Mouse (Mus musculus): ENCODE data around the gene Mgst3. TPM values are rescaled to one million over a fixed set of nuclear protein-coding genes. Genes with fewer than 3 reads are reported as not detected.

Gene Mgst3
- polyA plus RNA-seq (2012; rRNA removed), result 1,045 and 1,081 TPM in 2 replicates

- TF ChIP-seq POLR2A (IDR thresholded peaks at IDR 0.05; ENCODE audit: low read depth, low read length) (peak; percentile 97), CTCF (IDR thresholded peaks at IDR 0.05; ENCODE audit: extremely low read depth, insufficient read length, insufficient replicate concordance, low read depth, low read length) (peak; percentile 83)
- Histone ChIP-seq H3K4me3 (ENCODE audit: low read depth, low read length) (peak within 1 kb of the TSS; percentile 97), H3K27ac (ENCODE audit: insufficient read depth, low read depth, low read length) (peak within 1 kb of the TSS; percentile 95), H3K27me3 (ENCODE audit: control insufficient read depth, insufficient read depth, low read length) (no peaks in the 10 kb centered on the region; the same call in 1 of the 2 replicates), H3K4me1 (ENCODE audit: control insufficient read depth, insufficient read depth, insufficient read length, low read length) (peaks cover 8% of the 10 kb centered on the region; the same call in 1 of the 2 replicates), H3K36me3 (ENCODE audit: control insufficient read depth, insufficient read depth, low read length) (no peaks in the 10 kb centered on the region; the same call in 1 of the 2 replicates)
- WGBS, result 1% methylated on average over 45 of the region's 45 CpGs
Measured at GRCm38 (mm10) chr1:167393683-167394492, at the start of gene Mgst3. Gene Mgst3, minus strand, starts transcription at chr1:167393841.

GRCm38 (mm10) chr1:167438231-167438885, 44.7 kb upstream of the Mgst3 start:
- Histone ChIP-seq H3K4me1 (ENCODE audit: control insufficient read depth, insufficient read depth, insufficient read length, low read length) (no peaks in the 10 kb centered on the region), H3K27ac (ENCODE audit: insufficient read depth, low read depth, low read length) (no peak overlapping the region), H3K36me3 (ENCODE audit: control insufficient read depth, insufficient read depth, low read length) (no peaks in the 10 kb centered on the region), H3K4me3 (ENCODE audit: low read depth, low read length) (no peak overlapping the region), H3K27me3 (ENCODE audit: control insufficient read depth, insufficient read depth, low read length) (no peaks in the 10 kb centered on the region)
- TF ChIP-seq CTCF (IDR thresholded peaks at IDR 0.05; ENCODE audit: extremely low read depth, insufficient read length, insufficient replicate concordance, low read depth, low read length), result no peak
- TF ChIP-seq POLR2A (IDR thresholded peaks at IDR 0.05; ENCODE audit: low read depth, low read length), result no peak
- WGBS, result 67% methylated on average over 9 of the region's 9 CpGs

DNA sequence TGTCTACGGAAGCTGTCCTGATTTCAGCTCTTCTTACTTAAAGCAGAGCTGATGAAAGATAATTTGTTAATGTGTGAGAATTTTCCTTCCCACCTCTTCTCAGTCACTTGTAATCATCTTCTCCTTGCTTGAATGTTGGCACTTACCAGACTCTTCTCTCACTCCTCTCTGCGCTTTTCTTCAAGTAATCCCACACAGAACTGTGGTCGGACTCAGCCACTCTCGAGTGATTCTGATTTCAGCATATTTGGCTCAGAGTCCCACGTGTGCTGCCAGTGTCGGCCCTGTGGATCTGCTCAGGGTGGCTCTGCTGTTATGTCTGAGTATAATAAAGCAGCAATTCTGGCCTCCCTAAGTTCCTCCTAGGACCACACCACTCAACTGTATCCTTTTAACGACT, 43.5 kb upstream of the Mgst3 start:
- Histone ChIP-seq H3K36me3 (ENCODE audit: control insufficient read depth, insufficient read depth, low read length) (no peaks in the 10 kb centered on the region), H3K4me3 (ENCODE audit: low read depth, low read length) (no peak overlapping the region), H3K4me1 (ENCODE audit: control insufficient read depth, insufficient read depth, insufficient read length, low read length) (no peaks in the 10 kb centered on the region), H3K27ac (ENCODE audit: insufficient read depth, low read depth, low read length) (no peak overlapping the region), H3K27me3 (ENCODE audit: control insufficient read depth, insufficient read depth, low read length) (no peaks in the 10 kb centered on the region)
- no peak for TF ChIP-seq CTCF (IDR thresholded peaks at IDR 0.05; ENCODE audit: extremely low read depth, insufficient read length, insufficient replicate concordance, low read depth, low read length)
- TF ChIP-seq POLR2A (IDR thresholded peaks at IDR 0.05; ENCODE audit: low read depth, low read length), result no peak
- WGBS, result 75% methylated on average over 7 of the region's 7 CpGs

- WGBS, result 81% methylated on average over 7 of the region's 7 CpGs
- Histone ChIP-seq H3K27ac (ENCODE audit: insufficient read depth, low read depth, low read length) (no peak overlapping the region), H3K4me1 (ENCODE audit: control insufficient read depth, insufficient read depth, insufficient read length, low read length) (no peaks in the 10 kb centered on the region), H3K27me3 (ENCODE audit: control insufficient read depth, insufficient read depth, low read length) (no peaks in the 10 kb centered on the region), H3K36me3 (ENCODE audit: control insufficient read depth, insufficient read depth, low read length) (no peaks in the 10 kb centered on the region), H3K4me3 (ENCODE audit: low read depth, low read length) (no peak overlapping the region)
- TF ChIP-seq CTCF (IDR thresholded peaks at IDR 0.05; ENCODE audit: extremely low read depth, insufficient read length, insufficient replicate concordance, low read depth, low read length), result no peak
- TF ChIP-seq POLR2A (IDR thresholded peaks at IDR 0.05; ENCODE audit: low read depth, low read length), result no peak
Measured at GRCm38 (mm10) chr1:167436186-167436975, 42.7 kb upstream of the Mgst3 start.

DNA sequence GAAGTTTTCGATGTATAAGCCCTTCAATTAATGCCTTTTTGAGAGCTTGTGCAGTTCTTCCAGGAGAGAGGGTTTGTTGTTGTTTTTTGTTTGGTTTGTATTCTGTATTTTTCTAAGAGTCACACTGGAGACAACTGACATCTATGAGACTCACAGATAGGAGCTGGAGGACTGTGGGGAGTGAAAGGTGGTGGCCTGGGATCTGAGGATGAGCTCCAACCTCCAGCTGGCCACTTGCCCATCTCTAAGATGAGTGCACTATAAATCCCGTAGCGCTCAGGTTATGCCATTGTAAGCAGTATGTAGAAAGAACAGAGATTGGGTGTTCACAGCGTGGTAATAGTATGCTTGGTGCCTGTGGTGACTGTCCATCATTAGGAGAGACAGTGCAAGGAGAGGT, 41.3 kb upstream of the Mgst3 start:
- Histone ChIP-seq H3K4me1 (ENCODE audit: control insufficient read depth, insufficient read depth, insufficient read length, low read length) (no peaks in the 10 kb centered on the region), H3K4me3 (ENCODE audit: low read depth, low read length) (no peak overlapping the region), H3K36me3 (ENCODE audit: control insufficient read depth, insufficient read depth, low read length) (no peaks in the 10 kb centered on the region), H3K27me3 (ENCODE audit: control insufficient read depth, insufficient read depth, low read length) (no peaks in the 10 kb centered on the region; the same call in 1 of the 2 replicates), H3K27ac (ENCODE audit: insufficient read depth, low read depth, low read length) (no peak overlapping the region)
- TF ChIP-seq POLR2A (IDR thresholded peaks at IDR 0.05; ENCODE audit: low read depth, low read length), result no peak
- no peak for TF ChIP-seq CTCF (IDR thresholded peaks at IDR 0.05; ENCODE audit: extremely low read depth, insufficient read length, insufficient replicate concordance, low read depth, low read length)
- 79% methylated on average over 4 of the region's 4 CpGs for WGBS

GRCm38 (mm10) chr1:167430976-167431676, 37.5 kb upstream of the Mgst3 start:
- no peaks in the 10 kb centered on the region for H3K4me1 ChIP-seq (ENCODE audit: control insufficient read depth, insufficient read depth, insufficient read length, low read length)
- H3K4me3 ChIP-seq (ENCODE audit: low read depth, low read length), result no peak overlapping the region
- no peaks in the 10 kb centered on the region for H3K36me3 ChIP-seq (ENCODE audit: control insufficient read depth, insufficient read depth, low read length)
- no peak overlapping the region for H3K27ac ChIP-seq (ENCODE audit: insufficient read depth, low read depth, low read length)
- no peak for TF ChIP-seq CTCF (IDR thresholded peaks at IDR 0.05; ENCODE audit: extremely low read depth, insufficient read length, insufficient replicate concordance, low read depth, low read length)
- no peak for TF ChIP-seq POLR2A (IDR thresholded peaks at IDR 0.05; ENCODE audit: low read depth, low read length)
- 39% methylated on average over 9 of the region's 9 CpGs for WGBS
- no peaks in the 10 kb centered on the region; the same call in 1 of the 2 replicates for H3K27me3 ChIP-seq (ENCODE audit: control insufficient read depth, insufficient read depth, low read length)
